Mouse (Mus musculus): ENCODE measurements around the gene Tcf7l2.

- TF ChIP-seq CTCF (IDR thresholded peaks at IDR 0.05; ENCODE audit: control insufficient read depth, insufficient read depth, insufficient read length): no peak
- no peak for TF ChIP-seq MYOG (IDR thresholded peaks at IDR 0.05; ENCODE audit: control insufficient read depth, extremely low read depth, insufficient read length)
- no peak for TF ChIP-seq MYOD1 (IDR thresholded peaks at IDR 0.05; ENCODE audit: control insufficient read depth, insufficient read length, low read depth)
- no peak for TF ChIP-seq FOSL1 (IDR thresholded peaks at IDR 0.05; ENCODE audit: insufficient read depth, low read length, poor library complexity, severe bottlenecking)
- TF ChIP-seq MAX (IDR thresholded peaks at IDR 0.05): no peak
Measured at GRCm38 (mm10) chr19:55756707-55757106, 15.1 kb downstream of the Tcf7l2 start.
